Mouse (Mus musculus): ENCODE data around the gene Tcf23. TPM values are rescaled to one million over a fixed set of nuclear protein-coding genes. Genes with fewer than 3 reads are reported as not detected.

Gene Tcf23
- total RNA-seq (2021) = under 1 TPM; 0.10 to 0.20 TPM
- long read RNA-seq, experiment 1 = 0 reads
- long read RNA-seq, experiment 2 = 0 reads

DNA sequence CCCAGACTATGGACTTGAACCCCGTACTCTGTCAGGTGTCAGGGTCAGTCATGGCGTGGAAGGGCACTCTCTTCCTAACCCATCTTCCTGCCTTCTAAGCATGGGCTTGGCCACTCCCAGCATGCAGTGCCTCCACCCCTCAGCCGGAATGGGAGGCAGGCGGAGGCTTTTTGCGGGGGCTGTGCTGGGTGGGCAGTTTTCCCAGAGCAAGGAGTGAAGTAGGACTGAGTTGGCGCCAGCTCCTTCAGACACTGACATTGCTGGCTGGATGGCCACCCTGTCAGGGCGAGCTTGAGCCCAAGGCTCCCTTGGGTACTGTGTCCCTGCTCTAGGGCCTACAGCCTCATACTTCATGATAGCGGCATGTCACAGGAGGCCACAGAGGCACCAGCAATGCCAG lies at the start of gene Tcf23:
Tcf23 (plus strand) TSS at position 247 of the 400 bp plus-strand sequence.
- Histone ChIP-seq H3K4me3 (no peak within 1 kb of the TSS), H3K27ac (no peak within 1 kb of the TSS)
- no peak for DNase-seq (ENCODE audit: low spot score in 2 of 2)
- no peak for TF ChIP-seq CTCF (conservative IDR thresholded peaks at IDR 0.05)

- no peak overlapping the region for H3K4me3 ChIP-seq
- no peak for DNase-seq (ENCODE audit: low spot score in 2 of 2)
- no peak overlapping the region for H3K27ac ChIP-seq
- TF ChIP-seq CTCF (conservative IDR thresholded peaks at IDR 0.05) = no peak
Measured at GRCm38 (mm10) chr5:30918691-30919090, 49.8 kb upstream of the Tcf23 start.

DNA sequence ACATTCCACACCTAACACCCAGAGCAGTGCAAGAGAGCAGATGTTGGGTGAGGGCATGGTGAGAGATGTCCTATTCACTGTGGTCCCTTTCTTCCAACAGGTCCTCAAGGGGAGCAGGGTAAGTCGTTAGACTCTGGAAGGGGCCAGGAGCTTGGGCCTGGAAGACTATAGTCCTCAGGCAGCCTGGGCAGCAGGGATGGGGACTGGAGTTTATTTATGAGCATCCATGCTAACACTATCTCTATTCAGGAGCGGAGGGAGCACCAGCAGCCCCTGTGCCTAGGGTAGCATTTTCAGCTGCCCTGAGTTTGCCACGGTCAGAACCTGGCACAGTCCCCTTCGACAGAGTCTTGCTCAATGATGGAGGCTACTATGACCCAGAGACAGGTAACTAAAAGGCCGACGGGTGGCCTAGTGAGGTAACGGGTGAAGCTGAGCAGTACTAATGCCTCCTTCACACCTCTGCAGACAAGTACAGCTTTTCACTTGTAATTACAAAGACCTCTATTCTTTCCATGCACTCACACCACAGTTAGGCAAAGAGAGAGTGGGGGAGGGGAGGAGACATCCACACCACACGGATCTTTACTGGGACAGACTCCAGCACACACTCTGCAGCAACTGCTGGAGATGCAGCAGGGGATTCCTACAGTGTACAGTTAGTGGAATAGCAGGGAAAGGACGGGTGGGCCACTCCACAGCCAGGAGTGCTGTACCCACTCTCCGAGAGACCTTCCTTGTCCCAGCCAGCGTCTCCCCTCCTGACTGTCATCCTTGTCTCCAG lies 48.4 kb upstream of the Tcf23 start:
- no peak overlapping the region for H3K4me3 ChIP-seq
- H3K27ac ChIP-seq = no peak overlapping the region
- DNase-seq (ENCODE audit: low spot score in 2 of 2) = no peak
- TF ChIP-seq CTCF (conservative IDR thresholded peaks at IDR 0.05) = no peak

- no peak overlapping the region for H3K27ac ChIP-seq
- no peak for TF ChIP-seq CTCF (conservative IDR thresholded peaks at IDR 0.05)
- H3K4me3 ChIP-seq = no peak overlapping the region
- DNase-seq (ENCODE audit: low spot score in 2 of 2) = no peak
Measured at GRCm38 (mm10) chr5:30920621-30921020, 47.8 kb upstream of the Tcf23 start.

GRCm38 (mm10) chr5:30921256-30922033 lies 47.0 kb upstream of the Tcf23 start, which contains the start of gene Khk:
Gene Khk, plus strand, starts transcription at chr5:30921431.
- peak; percentile 87 for TF ChIP-seq CTCF (conservative IDR thresholded peaks at IDR 0.05)
- Histone ChIP-seq H3K27ac (peak within 1 kb of the TSS; percentile 85), H3K4me3 (peak within 1 kb of the TSS; percentile 88)
- peak; percentile 73 to 92 for DNase-seq (ENCODE audit: low spot score in 2 of 2)

GRCm38 (mm10) chr5:30922581-30923041 lies 45.9 kb upstream of the Tcf23 start:
- H3K27ac ChIP-seq = no peak overlapping the region
- peak overlapping the region; percentile 88; the same call in 1 of the 2 replicates for H3K4me3 ChIP-seq
- DNase-seq (ENCODE audit: low spot score in 2 of 2) = no peak
- TF ChIP-seq CTCF (conservative IDR thresholded peaks at IDR 0.05) = no peak

DNA sequence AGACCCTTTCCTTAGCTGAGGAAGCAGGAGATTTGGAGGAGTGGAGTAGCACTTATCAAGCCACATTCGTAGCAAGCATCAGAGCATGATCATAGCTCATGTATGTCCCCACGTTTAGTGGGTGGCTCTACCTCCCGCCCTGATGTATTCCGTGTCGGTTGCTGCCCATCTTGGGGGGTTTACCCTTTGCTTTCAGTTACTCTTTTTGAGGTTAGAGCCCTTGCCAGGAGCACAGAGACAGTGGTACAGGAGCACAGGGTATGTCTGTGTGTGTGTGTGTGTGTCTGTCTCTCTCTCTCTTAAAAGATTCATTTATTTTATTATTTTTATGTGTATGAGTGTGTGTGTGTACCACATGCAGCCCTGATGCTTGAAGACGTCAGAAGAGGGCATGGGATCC lies 45.3 kb upstream of the Tcf23 start:
- Histone ChIP-seq H3K27ac (no peak overlapping the region), H3K4me3 (no peak overlapping the region)
- no peak for DNase-seq (ENCODE audit: low spot score in 2 of 2)
- TF ChIP-seq CTCF (conservative IDR thresholded peaks at IDR 0.05) = no peak

DNA sequence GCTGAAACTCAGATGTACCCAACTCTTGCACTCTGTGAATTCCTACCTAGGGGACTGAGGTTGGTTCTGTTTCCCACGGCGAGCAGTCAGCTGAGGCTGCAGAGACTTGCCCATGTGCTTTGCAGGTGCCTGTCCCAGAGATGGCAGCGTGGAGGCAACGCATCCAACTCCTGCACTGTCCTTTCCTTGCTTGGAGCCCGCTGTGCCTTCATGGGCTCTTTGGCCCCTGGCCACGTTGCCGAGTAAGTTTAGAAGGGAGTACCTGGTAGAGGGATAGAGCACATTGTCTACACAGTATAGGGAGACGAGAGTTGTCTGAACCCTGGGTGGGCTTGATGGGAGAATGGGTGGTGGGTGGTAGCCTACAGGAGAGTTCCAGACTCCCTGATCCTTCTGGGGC lies 43.8 kb upstream of the Tcf23 start:
- Histone ChIP-seq H3K27ac (no peak overlapping the region), H3K4me3 (no peak overlapping the region)
- DNase-seq (ENCODE audit: low spot score in 2 of 2) = no peak
- TF ChIP-seq CTCF (conservative IDR thresholded peaks at IDR 0.05) = no peak

DNA sequence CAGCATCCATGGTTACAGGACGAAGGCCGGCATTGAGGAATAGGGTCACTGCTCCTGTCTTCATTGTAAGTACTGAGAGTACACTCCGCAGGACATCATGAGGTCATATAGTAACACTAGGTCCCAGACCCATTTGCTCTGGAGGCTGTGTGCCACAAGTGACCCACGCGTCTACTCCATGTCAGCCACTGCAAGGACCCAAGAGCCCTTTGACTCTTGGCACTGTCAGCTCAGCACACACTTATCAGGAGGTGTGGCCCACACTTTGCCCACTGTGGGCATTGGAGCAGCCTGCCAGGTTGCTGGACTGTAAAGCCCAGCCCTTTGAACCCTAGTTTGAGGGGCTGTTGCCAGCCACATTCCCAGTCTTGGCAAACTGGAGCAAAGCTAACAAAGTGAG lies 43.2 kb upstream of the Tcf23 start:
- no peak for DNase-seq (ENCODE audit: low spot score in 2 of 2)
- H3K27ac ChIP-seq = no peak overlapping the region
- no peak for TF ChIP-seq CTCF (conservative IDR thresholded peaks at IDR 0.05)
- H3K4me3 ChIP-seq = no peak overlapping the region

DNA sequence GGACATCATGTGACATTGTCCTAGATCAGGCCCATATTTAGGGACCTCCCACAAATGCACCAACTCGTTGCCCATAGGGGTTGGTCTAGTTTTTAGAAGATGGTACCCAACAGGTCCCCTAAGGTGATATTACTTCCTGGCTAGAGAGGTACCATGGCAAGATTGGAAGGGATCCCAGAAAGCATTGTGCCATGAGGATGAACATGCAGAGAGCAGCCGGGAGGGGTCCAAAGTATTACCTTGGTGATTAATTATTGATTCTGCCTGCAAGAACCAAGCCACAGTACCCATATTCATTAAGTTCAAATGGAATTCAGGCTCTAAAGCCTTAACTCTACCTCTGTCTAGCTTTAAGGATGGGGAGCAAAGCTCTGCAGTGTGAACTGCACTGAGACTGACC lies 42.4 kb upstream of the Tcf23 start:
- H3K4me3 ChIP-seq = no peak overlapping the region
- no peak overlapping the region for H3K27ac ChIP-seq
- TF ChIP-seq CTCF (conservative IDR thresholded peaks at IDR 0.05) = no peak
- DNase-seq (ENCODE audit: low spot score in 2 of 2) = no peak

- DNase-seq (ENCODE audit: low spot score in 2 of 2) = peak; percentile 58 to 78
- TF ChIP-seq CTCF (conservative IDR thresholded peaks at IDR 0.05) = no peak
- Histone ChIP-seq H3K4me3 (no peak overlapping the region; the same call in 1 of the 2 replicates), H3K27ac (peak overlapping the region; percentile 74)
Measured at GRCm38 (mm10) chr5:30927945-30928529, 40.4 kb upstream of the Tcf23 start.

GRCm38 (mm10) chr5:30930121-30930520 lies 38.3 kb upstream of the Tcf23 start:
- TF ChIP-seq CTCF (conservative IDR thresholded peaks at IDR 0.05) = peak; percentile 91
- H3K4me3 ChIP-seq = no peak overlapping the region
- DNase-seq (ENCODE audit: low spot score in 2 of 2) = peak; percentile 69 to 86
- H3K27ac ChIP-seq = no peak overlapping the region

GRCm38 (mm10) chr5:30930846-30931245 lies 37.6 kb upstream of the Tcf23 start:
- no peak for TF ChIP-seq CTCF (conservative IDR thresholded peaks at IDR 0.05)
- Histone ChIP-seq H3K27ac (no peak overlapping the region), H3K4me3 (no peak overlapping the region)
- DNase-seq (ENCODE audit: low spot score in 2 of 2) = no peak
